Mouse (Mus musculus) heart, postnatal 0 days (tissue): ENCODE data around the gene Hdac2.

ENCODE experiments used
- CTCF ChIP-seq: IDR thresholded peaks from 2 replicates; pipeline ENCODE4 v1.5.1; 2016; ENCODE audit warnings: antibody characterized with exemption, control low read depth, low read depth
- EP300 ChIP-seq: IDR thresholded peaks from 2 replicates; pipeline ENCODE4 v1.6.1; 2016; ENCODE audit warnings: antibody characterized with exemption, low read depth

DNA sequence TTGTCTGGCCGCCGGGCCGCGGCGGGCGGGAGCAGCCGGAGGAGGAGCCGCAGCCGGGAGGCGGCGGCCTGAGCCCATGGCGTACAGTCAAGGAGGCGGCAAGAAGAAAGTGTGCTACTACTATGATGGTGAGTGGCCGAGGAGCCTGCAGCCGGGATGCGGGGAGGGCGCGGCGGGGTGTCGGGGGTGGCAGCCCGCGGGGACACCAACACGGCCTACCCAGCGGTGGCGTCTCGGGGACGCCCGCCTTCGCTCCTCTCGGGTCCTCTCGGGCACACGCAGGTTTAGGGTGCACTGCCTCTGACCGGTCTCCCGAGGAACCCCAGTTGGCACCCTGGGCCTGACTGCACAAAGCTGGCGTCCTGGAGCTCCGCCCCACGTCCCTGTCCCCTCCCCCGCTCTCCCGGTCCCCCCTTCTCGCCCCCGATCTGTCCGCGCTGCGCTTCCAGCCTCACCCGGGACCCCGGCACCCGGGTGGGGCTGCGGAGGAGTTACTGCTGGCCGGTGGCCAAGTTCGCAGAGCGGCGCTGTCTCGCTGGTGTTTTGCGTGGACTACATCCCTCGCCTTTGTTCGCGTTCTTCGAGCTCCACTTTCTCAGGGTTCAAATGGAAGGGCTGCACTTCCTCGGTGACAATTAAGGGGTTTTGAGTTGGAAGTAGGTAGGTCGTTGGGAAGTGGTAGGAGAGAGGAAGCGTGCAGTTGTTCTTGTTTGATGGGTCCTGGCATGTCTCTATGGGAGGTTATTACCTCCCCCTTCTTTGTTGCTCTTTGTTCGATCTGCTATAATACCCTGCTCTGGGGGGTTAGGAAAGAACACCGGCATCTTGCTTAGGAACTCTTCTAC is 554 bp downstream of the Hdac2 start:
- TF ChIP-seq CTCF (no peak), EP300 (no peak)
